Mouse (Mus musculus): ENCODE results near the gene Gm13199. TPM values are rescaled to one million over a fixed set of nuclear protein-coding genes. Genes with fewer than 3 reads are reported as not detected.

Gm13199 gene
- total RNA-seq, 2 experiments from 2014 or later = 1.5 to 2.6 TPM

- no peak for DNase-seq (ENCODE audit: low spot score in 2 of 2)
- no peak for TF ChIP-seq CTCF (conservative IDR thresholded peaks at IDR 0.05)
- H3K27ac ChIP-seq = no peak overlapping the region
- H3K4me3 ChIP-seq = no peak overlapping the region
These were observed 11.6 kb downstream of the Gm13199 start for GRCm38 (mm10) chr2:5851116-5851515.

DNA sequence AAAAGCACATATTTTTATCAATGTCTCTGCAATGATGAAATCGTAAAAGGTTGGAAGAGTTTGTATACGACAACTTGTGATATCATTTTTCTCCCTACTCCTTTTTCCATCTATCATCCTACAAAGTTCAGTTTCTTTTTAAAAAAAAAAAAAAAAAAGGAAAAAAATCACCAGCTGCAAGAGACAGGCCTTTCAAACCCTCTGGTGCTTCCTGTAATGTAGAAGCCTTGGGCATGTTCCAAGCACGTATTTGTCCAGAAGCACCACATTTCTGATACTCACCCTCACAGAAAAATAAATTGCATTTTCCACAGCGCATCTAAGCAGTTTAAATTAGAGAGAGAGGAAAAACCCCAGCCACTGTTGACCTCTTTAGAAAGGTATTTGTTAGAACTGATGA is 16.9 kb downstream of the Gm13199 start:
- Histone ChIP-seq H3K4me3 (peak overlapping the region; percentile 79), H3K27ac (peak overlapping the region; percentile 99)
- no peak for DNase-seq (ENCODE audit: low spot score in 2 of 2)
- no peak for TF ChIP-seq CTCF (conservative IDR thresholded peaks at IDR 0.05)

DNA sequence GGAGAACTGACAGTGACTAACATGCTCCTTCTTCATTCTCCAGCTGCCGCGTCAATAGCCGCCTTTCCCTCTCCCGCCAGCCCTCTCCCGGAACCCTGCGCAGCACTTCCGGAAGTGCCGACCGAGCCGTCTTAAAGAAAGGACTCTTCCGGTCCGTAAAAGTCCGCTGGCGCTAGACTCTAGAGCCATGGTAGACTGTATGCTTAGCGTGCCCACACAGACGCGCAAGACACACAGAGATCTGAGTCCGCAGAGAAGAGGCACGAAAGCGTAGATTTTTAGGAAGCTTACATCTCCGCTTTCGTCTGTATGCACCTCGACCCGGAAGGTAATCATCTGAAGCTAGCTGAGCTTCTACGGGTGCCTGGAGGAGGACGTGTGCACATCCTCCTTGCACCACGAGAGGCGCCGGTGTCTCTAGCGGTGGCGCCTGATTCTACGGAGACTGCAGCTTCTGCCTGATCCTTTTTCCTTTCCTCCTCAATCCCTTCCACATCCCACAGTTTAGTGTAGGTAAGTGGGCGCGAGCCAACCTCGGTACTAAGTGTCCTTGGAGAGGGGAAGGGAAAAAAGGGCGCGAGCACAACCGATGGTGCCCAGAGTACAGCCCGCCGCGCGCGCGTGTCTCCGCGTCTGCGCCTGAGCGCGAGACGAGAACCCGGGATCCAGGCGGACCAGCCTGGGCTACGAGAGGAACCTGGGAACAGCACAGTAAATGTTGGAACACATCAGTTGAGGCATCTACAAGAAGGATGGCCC is 17.7 kb downstream of the Gm13199 start, which contains the start of the genes Nudt5 and Cdc123:
TSS of gene Nudt5 (plus strand) at position 147 of the 759 bp plus-strand sequence.
TSS of gene Cdc123 (minus strand) at position 292 of the 759 bp plus-strand sequence.
- Histone ChIP-seq H3K27ac (peak within 1 kb of the TSS; percentile 99), H3K4me3 (peak within 1 kb of the TSS; percentile 79)
- peak; percentile 79 to 92 for DNase-seq (ENCODE audit: low spot score in 2 of 2)
- peak; percentile 90 for TF ChIP-seq CTCF (conservative IDR thresholded peaks at IDR 0.05)

- peak overlapping the region; percentile 79 for H3K4me3 ChIP-seq
- peak in 1 of 2 experiments; percentile 14 for DNase-seq (ENCODE audit: low spot score in 2 of 2)
- TF ChIP-seq CTCF (conservative IDR thresholded peaks at IDR 0.05) = no peak
- peak overlapping the region; percentile 99 for H3K27ac ChIP-seq
These were observed 18.4 kb downstream of the Gm13199 start for GRCm38 (mm10) chr2:5844181-5844872.

GRCm38 (mm10) chr2:5840815-5841214 is 21.9 kb downstream of the Gm13199 start:
- no peak for TF ChIP-seq CTCF (conservative IDR thresholded peaks at IDR 0.05)
- Histone ChIP-seq H3K4me3 (no peak overlapping the region), H3K27ac (no peak overlapping the region)
- DNase-seq (ENCODE audit: low spot score in 2 of 2) = no peak

DNA sequence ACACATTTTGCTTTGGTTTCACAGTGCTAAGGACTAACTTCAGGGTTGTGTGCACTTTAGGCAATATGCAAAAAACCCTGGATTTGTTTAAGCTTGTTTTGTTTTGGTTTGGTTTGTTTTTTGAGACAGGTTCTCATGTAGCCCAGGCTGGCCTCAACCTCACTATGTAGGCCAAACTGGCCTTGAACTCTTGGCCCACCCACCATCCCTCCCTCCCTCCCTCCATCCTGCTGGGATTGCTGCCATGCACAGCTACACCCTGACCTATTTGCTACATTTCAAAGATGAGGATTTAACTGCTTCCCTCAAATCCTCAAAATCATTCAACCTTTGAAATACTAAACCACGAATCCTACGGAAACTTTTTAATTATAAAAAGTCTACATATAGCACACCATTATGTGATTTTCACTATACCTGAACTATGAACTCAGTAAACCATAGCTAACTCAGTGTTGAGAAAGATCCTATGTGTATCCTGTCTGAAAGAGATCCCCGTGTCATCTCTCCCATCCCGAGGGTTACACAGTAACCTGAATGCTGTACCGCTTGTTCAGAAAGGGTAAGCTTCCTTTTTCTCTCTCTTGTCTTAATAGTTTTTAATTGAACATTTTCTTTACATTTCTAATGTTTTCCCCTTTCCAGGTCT is 37.3 kb downstream of the Gm13199 start:
- no peak for DNase-seq (ENCODE audit: low spot score in 2 of 2)
- TF ChIP-seq CTCF (conservative IDR thresholded peaks at IDR 0.05) = no peak

GRCm38 (mm10) chr2:5824685-5825084 is 38.0 kb downstream of the Gm13199 start:
- no peak for TF ChIP-seq CTCF (conservative IDR thresholded peaks at IDR 0.05)
- no peak overlapping the region for H3K4me3 ChIP-seq
- no peak overlapping the region for H3K27ac ChIP-seq
- DNase-seq (ENCODE audit: low spot score in 2 of 2) = no peak

More for the DNA sequence above, 37.3 kb downstream of the Gm13199 start:
- Histone ChIP-seq H3K4me3 (no peak overlapping the region), H3K27ac (no peak overlapping the region)

DNA sequence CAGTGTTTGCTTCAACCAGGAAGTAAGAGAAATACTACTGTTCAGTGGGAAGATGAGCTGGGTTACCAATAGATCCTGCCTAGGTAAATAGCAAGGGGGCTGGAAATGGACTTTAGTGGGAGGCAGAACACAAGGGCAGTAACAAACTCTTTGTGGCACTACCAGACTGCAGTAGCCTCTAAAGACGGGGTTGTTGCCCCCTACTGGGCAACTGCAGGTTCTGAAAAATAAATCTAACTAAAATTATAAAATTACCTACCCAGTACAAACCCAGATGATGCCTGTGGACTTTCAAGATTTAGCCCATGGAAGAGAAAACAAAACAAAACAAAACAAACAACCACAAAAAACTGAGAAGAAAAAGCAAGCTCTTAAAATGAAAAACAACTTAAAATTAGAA is 38.5 kb downstream of the Gm13199 start:
- no peak for DNase-seq (ENCODE audit: low spot score in 2 of 2)
- TF ChIP-seq CTCF (conservative IDR thresholded peaks at IDR 0.05) = peak; percentile 74
- no peak overlapping the region for H3K27ac ChIP-seq
- no peak overlapping the region for H3K4me3 ChIP-seq

- Histone ChIP-seq H3K4me3 (no peak overlapping the region), H3K27ac (no peak overlapping the region)
- no peak for TF ChIP-seq CTCF (conservative IDR thresholded peaks at IDR 0.05)
- no peak for DNase-seq (ENCODE audit: low spot score in 2 of 2)
These were observed 40.3 kb downstream of the Gm13199 start for GRCm38 (mm10) chr2:5822449-5822848.

- no peak for DNase-seq (ENCODE audit: low spot score in 2 of 2)
- no peak overlapping the region for H3K4me3 ChIP-seq
- TF ChIP-seq CTCF (conservative IDR thresholded peaks at IDR 0.05) = no peak
These were observed 41.5 kb downstream of the Gm13199 start for GRCm38 (mm10) chr2:5821264-5821663.

More at GRCm38 (mm10) chr2:5821264-5821663, 41.5 kb downstream of the Gm13199 start:
- no peak overlapping the region for H3K27ac ChIP-seq

Other genes with a start within 250 kb of the Gm13199 start
- 100 to 1,000 TPM; 159 to 180 TPM for gene Camk1d, start 148.4 kb downstream of the Gm13199 start, total RNA-seq (2021)
- 10 to 100 TPM; 22.6 to 23.6 TPM for gene Nudt5, start 17.9 kb downstream of the Gm13199 start, total RNA-seq (2021)
- gene Cdc123, start 17.8 kb downstream of the Gm13199 start, total RNA-seq (2021) = 100 to 1,000 TPM; 135 to 157 TPM
- gene Sec61a2, start 32.5 kb upstream of the Gm13199 start, total RNA-seq (2021) = 10 to 100 TPM; 98.7 to 99.1 TPM
- 10 to 100 TPM in 1 of 2 experiments, 1 to 10 TPM in 1; 7.9 to 12.2 TPM for gene Dhtkd1, start 79.9 kb upstream of the Gm13199 start, total RNA-seq (2021)
- 10 to 100 TPM; 45.2 to 46.6 TPM for gene Upf2, start 88.5 kb upstream of the Gm13199 start, total RNA-seq (2021)